Mouse (Mus musculus) liver, adult 2 months (tissue): ENCODE measurements around the gene Gm13289.
"Not testable (repeated sequence)": the region's sequence is repeated elsewhere in the genome, so short reads cannot be mapped to it uniquely, and the experiment has no call there.

Experiments used
- CTCF ChIP-seq: fragments of 200-500 bp; IDR thresholded peaks from 2 replicates; pipeline ENCODE4 v1.5.1; 2011; ENCODE audit warnings: low read depth, low read length, control low read depth
- POLR2A ChIP-seq: fragments of 200-500 bp; IDR thresholded peaks from 2 replicates; pipeline ENCODE4 v1.6.1; 2011; ENCODE audit warnings: low read length, control low read depth; ENCODE audit not compliant: insufficient read depth; ENCODE audit errors: extremely low read depth

DNA sequence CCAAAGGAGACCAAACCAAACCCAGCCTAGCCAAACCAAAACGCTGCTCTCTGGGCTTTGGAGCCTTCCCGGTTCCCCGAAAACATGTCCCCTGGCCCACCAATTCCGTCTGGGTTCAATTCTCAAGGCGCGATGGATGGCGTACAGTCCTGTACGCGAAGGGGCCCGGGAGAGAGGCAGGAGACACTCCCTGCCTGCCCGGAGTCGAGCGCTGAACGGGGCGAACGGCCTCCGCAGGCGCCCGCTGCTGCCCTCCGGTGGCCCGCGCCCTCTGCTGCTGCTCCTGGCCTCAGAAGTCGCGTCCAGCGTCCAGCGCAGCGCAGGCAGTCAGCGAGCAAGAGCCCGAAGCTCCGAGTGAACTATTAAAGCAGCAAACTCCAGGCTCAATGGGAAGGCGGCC, 5.6 kb downstream of the Gm13289 start:
- TF ChIP-seq POLR2A, CTCF: not testable (repeated sequence)
